In the genomic region with DNA sequence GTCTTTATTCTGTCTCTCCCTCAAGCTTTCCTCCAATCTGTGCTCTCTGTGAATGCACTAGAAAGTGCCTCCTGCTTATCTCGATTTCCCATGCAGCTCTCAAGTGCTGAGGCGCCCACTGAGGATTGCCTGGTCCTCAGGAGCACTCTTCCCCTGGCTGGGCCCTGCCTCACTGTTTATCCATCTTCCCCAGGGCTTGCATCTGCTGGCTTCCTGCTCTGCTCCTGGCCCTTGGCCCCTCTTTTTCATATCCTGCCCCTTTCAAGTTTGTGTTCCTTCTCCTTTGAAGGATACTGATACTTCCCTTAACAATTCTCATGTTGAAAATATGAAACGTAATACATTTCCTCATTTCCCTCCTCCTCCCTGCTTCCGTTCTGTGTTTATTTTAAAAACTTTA, we compare ENCODE assay signal across 19 mouse cellular contexts.
DNase-seq lines count a peak whose midpoint lies in the region; ATAC-seq and TF ChIP-seq lines count a peak whose summit lies in the region.
"Had no signal": no experiment of that assay in that cellular context is flagged by ENCODE, and none has a peak within 500 bp of the region (broad histone marks: within the 10 kb centered on the region; RNA-seq: fewer than 3 reads in every experiment).

No protein-coding gene starts in this region.

- H3K4me1 ChIP-seq in heart, embryonic 12.5 days (replicated peaks) = peaks cover 8% of the 10 kb centered on the region; the same call in 1 of the 2 replicates
- H3K4me1 ChIP-seq in liver, embryonic 11.5 days (replicated peaks; ENCODE audit: control insufficient read depth, insufficient read depth, low read length) = no peaks in the 10 kb centered on the region
- H3K4me1 ChIP-seq in liver, postnatal 0 days (ENCODE audit: insufficient read depth) = no peaks in the 10 kb centered on the region
- H3K4me1 ChIP-seq in lung, postnatal 0 days (ENCODE audit: insufficient read depth, low read depth, low read length) = no peaks in the 10 kb centered on the region

- 21% methylated on average over 4 of the region's 4 CpGs for WGBS in heart, embryonic 12.5 days
- 28% methylated on average over 4 of the region's 4 CpGs for WGBS in liver, embryonic 11.5 days
- 28% methylated on average over 4 of the region's 4 CpGs for WGBS in liver, postnatal 0 days (ENCODE audit: insufficient replicate concordance)
- 6% methylated on average over 4 of the region's 4 CpGs for WGBS in lung, postnatal 0 days

- no peak overlapping the region for H3K9ac ChIP-seq in heart, embryonic 12.5 days
- no peak overlapping the region for H3K9ac ChIP-seq in liver, embryonic 11.5 days (ENCODE audit: low read depth, low read length)
- H3K9ac ChIP-seq in liver, postnatal 0 days (replicated peaks) = no peak overlapping the region
- H3K9ac ChIP-seq in lung, postnatal 0 days (replicated peaks; ENCODE audit: low read depth) = no peak overlapping the region
- H3K9ac ChIP-seq: embryonic facial prominence, embryonic 15.5 days had no signal

- H3K9me3 ChIP-seq in heart, embryonic 12.5 days (replicated peaks) = no peaks in the 10 kb centered on the region
- H3K9me3 ChIP-seq in liver, embryonic 11.5 days (ENCODE audit: control insufficient read depth, low read length) = no peaks in the 10 kb centered on the region
- H3K9me3 ChIP-seq in liver, postnatal 0 days (ENCODE audit: low read length) = no peaks in the 10 kb centered on the region
- no peaks in the 10 kb centered on the region for H3K9me3 ChIP-seq in lung, postnatal 0 days (ENCODE audit: low read length)
- H3K9me3 ChIP-seq: embryonic facial prominence, embryonic 15.5 days; hindbrain, embryonic 10.5 days had no signal

- H3K27ac ChIP-seq in heart, embryonic 12.5 days (ENCODE audit: poor library complexity, severe bottlenecking) = no peak overlapping the region
- H3K27ac ChIP-seq in liver, embryonic 11.5 days (ENCODE audit: low read depth, low read length) = no peak overlapping the region; the same call in 1 of the 2 replicates
- no peak overlapping the region for H3K27ac ChIP-seq in liver, postnatal 0 days (ENCODE audit: low read depth)
- H3K27ac ChIP-seq in lung, postnatal 0 days (ENCODE audit: low read length) = no peak overlapping the region
- H3K27ac ChIP-seq: embryonic facial prominence, embryonic 15.5 days; hindbrain, embryonic 10.5 days had no signal

- no peak for TF ChIP-seq CTCF in liver, postnatal 0 days (IDR thresholded peaks at IDR 0.05; ENCODE audit: low read depth)
- TF ChIP-seq CTCF in lung, postnatal 0 days (IDR thresholded peaks at IDR 0.05) = no peak
- TF ChIP-seq CTCF in brain, embryonic 14.5 days (IDR thresholded peaks at IDR 0.05; ENCODE audit: borderline replicate concordance, extremely low read depth, insufficient read depth, insufficient read length) = no peak

- no peak for ATAC-seq in heart, embryonic 12.5 days (ENCODE audit: insufficient number of reproducible peaks, low FRiP score)
- 0 out of 2 replicates have a peak, but pooled peaks have one; percentile 23 for ATAC-seq in liver, embryonic 11.5 days (replicated peaks; ENCODE audit: low FRiP score)
- no peak for ATAC-seq in liver, postnatal 0 days
- no peak for ATAC-seq in lung, postnatal 0 days
- ATAC-seq: forebrain, embryonic 16.5 days; hindbrain, embryonic 16.5 days; inflammation-experienced regulatory T-cells, adult 6 months had no signal

- TF ChIP-seq EP300 in liver, postnatal 0 days (IDR thresholded peaks at IDR 0.05; ENCODE audit: low read depth) = no peak
- no peak for TF ChIP-seq EP300 in lung, postnatal 0 days (IDR thresholded peaks at IDR 0.05)

- 0 out of 2 replicates have a peak, but pooled peaks cover 4% of the 10 kb centered on the region for H3K27me3 ChIP-seq in heart, embryonic 12.5 days (replicated peaks)
- H3K27me3 ChIP-seq in liver, embryonic 11.5 days (replicated peaks; ENCODE audit: control insufficient read depth, insufficient read depth, low read length) = no peaks in the 10 kb centered on the region
- H3K27me3 ChIP-seq in liver, postnatal 0 days (ENCODE audit: insufficient read depth, low read length) = no peaks in the 10 kb centered on the region
- H3K27me3 ChIP-seq in lung, postnatal 0 days (replicated peaks; ENCODE audit: insufficient read depth, low read length) = no peaks in the 10 kb centered on the region

- H3K4me3 ChIP-seq in heart, embryonic 12.5 days = no peak overlapping the region
- no peak overlapping the region for H3K4me3 ChIP-seq in liver, embryonic 11.5 days (ENCODE audit: low read depth, low read length)
- no peak overlapping the region for H3K4me3 ChIP-seq in liver, postnatal 0 days (ENCODE audit: low read depth, low read length)
- no peak overlapping the region for H3K4me3 ChIP-seq in lung, postnatal 0 days (ENCODE audit: low read depth, low read length)
- H3K4me3 ChIP-seq: embryonic facial prominence, embryonic 15.5 days; erythroblast, embryonic 14.5 days; hindbrain, embryonic 10.5 days had no signal

- H3K36me3 ChIP-seq in heart, embryonic 12.5 days = no peaks in the 10 kb centered on the region
- no peaks in the 10 kb centered on the region for H3K36me3 ChIP-seq in liver, embryonic 11.5 days (ENCODE audit: control insufficient read depth, insufficient read depth, low read length)
- no peaks in the 10 kb centered on the region for H3K36me3 ChIP-seq in liver, postnatal 0 days (replicated peaks; ENCODE audit: insufficient read depth, low read length)
- H3K36me3 ChIP-seq in lung, postnatal 0 days (ENCODE audit: insufficient read depth, low read length) = no peaks in the 10 kb centered on the region
- H3K36me3 ChIP-seq: embryonic facial prominence, embryonic 15.5 days; hindbrain, embryonic 10.5 days had no signal

- no peak overlapping the region for H3K4me2 ChIP-seq in heart, embryonic 12.5 days
- H3K4me2 ChIP-seq in liver, embryonic 11.5 days = no peak overlapping the region
- no peak overlapping the region for H3K4me2 ChIP-seq in liver, postnatal 0 days (ENCODE audit: low read depth, low read length)
- H3K4me2 ChIP-seq in lung, postnatal 0 days (replicated peaks; ENCODE audit: low read depth, low read length) = no peak overlapping the region
- H3K4me2 ChIP-seq: embryonic facial prominence, embryonic 15.5 days had no signal

- peak; percentile 74 for DNase-seq in heart, adult 11 months
- DNase-seq in liver, embryonic 11.5 days (ENCODE audit: low spot score) = no peak
- no peak for DNase-seq in liver, postnatal 0 days
- peak; percentile 9 for DNase-seq in lung, postnatal 0 days (ENCODE audit: low spot score)
- no peak for DNase-seq in lung, postnatal 36 days
- peak; percentile 37 for DNase-seq in brain, embryonic 14.5 days (ENCODE audit: low read depth)
- DNase-seq in right cerebral cortex, adult 18-20 months = no peak
- DNase-seq: adrenal gland, postnatal 10 days; cerebellum, adult 11-12 months; cerebellum, adult 9-10 months; cerebellum, postnatal 25 days; gastrocnemius, postnatal 10 days had no signal

- TF ChIP-seq POLR2A in brain, embryonic 14.5 days (IDR thresholded peaks at IDR 0.05; ENCODE audit: borderline replicate concordance, extremely low read depth, insufficient read depth, insufficient read length, poor library complexity, severe bottlenecking) = no peak

Comparison
In these comparisons a context has a peak if more than half of its experiments do, and no peak if none do; other contexts are left out.
1. DNase-seq: peak in heart, adult 11 months (single experiment), lung, postnatal 0 days (single experiment) and brain, embryonic 14.5 days (single experiment); none in liver, embryonic 11.5 days (single experiment), liver, postnatal 0 days (single experiment), lung, postnatal 36 days (single experiment) and right cerebral cortex, adult 18-20 months (single experiment).